Mouse (Mus musculus) ovary, postnatal 10 days (tissue): ENCODE results near the gene Chic1.

Experiments used
- DNase-seq: peaks from one replicate; pipeline ENCODE4 v3.0.0; 2022; ENCODE audit warnings: low spot score

Chic1 gene

GRCm38 (mm10) chrX:103432293-103432692 is 76.0 kb downstream of the Chic1 start:
- no peak for DNase-seq

GRCm38 (mm10) chrX:103438023-103438422 is 81.7 kb downstream of the Chic1 start:
- no peak for DNase-seq

GRCm38 (mm10) chrX:103440803-103441202 is 84.5 kb downstream of the Chic1 start:
- no peak for DNase-seq

- DNase-seq: no peak
Measured at GRCm38 (mm10) chrX:103443755-103444154, 87.5 kb downstream of the Chic1 start.
